Mouse (Mus musculus) heart, adult 11 months (tissue): ENCODE results near the gene Cd151.
A peak's percentile ranks its signal among the peaks of the same experiment; 100 is the strongest.
"Not testable (repeated sequence)": the region's sequence is repeated elsewhere in the genome, so short reads cannot be mapped to it uniquely, and the experiment has no call there.

Experiments
- DNase-seq: peaks from one replicate; pipeline ENCODE4 v3.0.0; 2022

Gene Cd151

GRCm38 (mm10) chr7:141436523-141436892, 30.7 kb upstream of the Cd151 start:
- peak; percentile 90 for DNase-seq

GRCm38 (mm10) chr7:141437178-141438120, 29.7 kb upstream of the Cd151 start, which contains the start of gene Slc25a22:
Slc25a22 (minus strand) TSS chr7:141437892.
- peak; percentile 99 for DNase-seq

- DNase-seq, result peak; percentile 91
These were observed 28.8 kb upstream of the Cd151 start for GRCm38 (mm10) chr7:141438201-141438968.

GRCm38 (mm10) chr7:141439140-141439679, 28.0 kb upstream of the Cd151 start:
- DNase-seq, result peak; percentile 84

GRCm38 (mm10) chr7:141439811-141440210, 27.4 kb upstream of the Cd151 start:
- DNase-seq, result peak; percentile 92

DNA sequence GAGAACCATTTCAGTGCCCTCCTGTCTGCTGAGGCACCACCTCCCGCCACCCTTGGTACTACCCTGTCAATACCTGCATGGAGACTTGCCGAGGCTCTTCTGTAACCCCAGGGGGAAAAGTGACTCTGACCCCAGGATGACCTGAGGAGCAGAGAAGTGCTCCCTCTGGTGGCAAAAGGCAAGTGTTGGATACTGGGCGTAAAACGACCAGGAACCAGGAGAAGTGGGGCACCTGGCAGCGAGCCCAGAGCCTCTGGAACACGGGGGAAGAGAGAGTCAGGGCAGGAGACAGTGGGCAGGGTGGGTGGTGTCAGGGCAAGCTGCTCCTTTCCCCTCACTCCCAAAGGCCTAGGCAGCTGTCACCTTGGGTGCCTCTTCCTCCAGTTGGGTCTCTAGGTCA, 26.6 kb upstream of the Cd151 start:
- peak; percentile 96 for DNase-seq

- peak; percentile 93 for DNase-seq
These were observed 25.7 kb upstream of the Cd151 start for GRCm38 (mm10) chr7:141441460-141441859.

- peak; percentile 92 for DNase-seq
These were observed 25.0 kb upstream of the Cd151 start for GRCm38 (mm10) chr7:141442199-141442598.

DNA sequence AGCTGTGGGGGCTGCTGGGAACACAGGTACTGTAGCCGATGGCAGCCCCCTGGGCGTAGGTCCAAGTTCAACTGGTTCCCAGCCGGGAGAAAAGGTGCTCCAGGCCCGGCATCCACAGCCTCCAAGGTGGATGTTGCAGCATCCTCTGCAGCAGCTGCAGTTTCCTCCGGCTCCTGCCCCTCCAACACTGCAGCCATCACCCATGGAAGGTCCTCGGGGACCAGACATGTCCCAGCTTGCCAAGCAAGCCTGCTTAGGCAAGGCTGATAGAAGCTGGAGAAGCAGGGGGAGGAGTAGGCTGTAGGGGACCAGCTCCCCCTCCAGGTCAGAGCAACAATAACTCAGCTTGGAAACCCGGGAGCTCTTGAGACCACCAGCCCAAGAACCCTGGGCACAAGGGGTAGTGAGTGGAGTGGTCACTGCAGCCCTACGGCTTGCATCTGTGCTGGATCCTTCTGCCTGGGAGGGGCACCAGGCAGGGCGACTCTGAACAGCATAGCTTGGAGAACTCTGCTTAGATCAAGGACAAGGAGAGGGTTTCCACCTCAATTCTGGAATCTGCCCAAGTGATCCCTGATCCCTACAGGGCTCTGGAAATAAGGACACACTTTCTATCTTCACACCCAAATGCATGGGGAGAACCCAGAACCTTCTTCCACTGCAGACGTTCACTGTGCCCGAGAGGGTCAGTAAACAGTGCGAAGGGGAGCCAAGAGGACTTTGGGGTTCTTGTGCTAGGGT, 23.9 kb upstream of the Cd151 start:
- peak; percentile 95 for DNase-seq

DNA sequence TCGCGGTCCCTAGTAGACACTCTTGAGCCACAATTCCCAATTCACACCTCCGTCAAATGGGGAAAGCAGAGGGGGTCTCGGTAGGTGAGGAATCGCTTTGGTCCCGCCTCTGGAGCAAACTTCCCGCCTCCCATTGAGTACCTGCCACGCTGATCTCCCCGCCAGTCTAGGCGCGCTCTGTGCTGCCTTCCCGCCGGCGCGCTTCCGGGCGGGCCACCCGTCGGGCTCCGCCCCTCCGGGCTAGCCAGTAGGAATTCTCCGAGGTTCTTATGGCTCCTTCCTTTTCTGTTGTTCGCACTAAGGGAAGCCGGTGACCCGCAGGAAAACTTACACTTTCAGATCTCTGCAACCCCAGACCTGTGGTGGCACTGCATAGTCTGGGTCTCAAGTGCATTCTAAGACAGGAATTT, 23.4 kb upstream of the Cd151 start, which contains the start of gene Pidd1:
Gene Pidd1 (minus strand): TSS at position 198 of the 410 bp plus-strand sequence.
- DNase-seq, result peak; percentile 97

GRCm38 (mm10) chr7:141446374-141446773, 20.8 kb upstream of the Cd151 start:
- not testable (repeated sequence) for DNase-seq

DNA sequence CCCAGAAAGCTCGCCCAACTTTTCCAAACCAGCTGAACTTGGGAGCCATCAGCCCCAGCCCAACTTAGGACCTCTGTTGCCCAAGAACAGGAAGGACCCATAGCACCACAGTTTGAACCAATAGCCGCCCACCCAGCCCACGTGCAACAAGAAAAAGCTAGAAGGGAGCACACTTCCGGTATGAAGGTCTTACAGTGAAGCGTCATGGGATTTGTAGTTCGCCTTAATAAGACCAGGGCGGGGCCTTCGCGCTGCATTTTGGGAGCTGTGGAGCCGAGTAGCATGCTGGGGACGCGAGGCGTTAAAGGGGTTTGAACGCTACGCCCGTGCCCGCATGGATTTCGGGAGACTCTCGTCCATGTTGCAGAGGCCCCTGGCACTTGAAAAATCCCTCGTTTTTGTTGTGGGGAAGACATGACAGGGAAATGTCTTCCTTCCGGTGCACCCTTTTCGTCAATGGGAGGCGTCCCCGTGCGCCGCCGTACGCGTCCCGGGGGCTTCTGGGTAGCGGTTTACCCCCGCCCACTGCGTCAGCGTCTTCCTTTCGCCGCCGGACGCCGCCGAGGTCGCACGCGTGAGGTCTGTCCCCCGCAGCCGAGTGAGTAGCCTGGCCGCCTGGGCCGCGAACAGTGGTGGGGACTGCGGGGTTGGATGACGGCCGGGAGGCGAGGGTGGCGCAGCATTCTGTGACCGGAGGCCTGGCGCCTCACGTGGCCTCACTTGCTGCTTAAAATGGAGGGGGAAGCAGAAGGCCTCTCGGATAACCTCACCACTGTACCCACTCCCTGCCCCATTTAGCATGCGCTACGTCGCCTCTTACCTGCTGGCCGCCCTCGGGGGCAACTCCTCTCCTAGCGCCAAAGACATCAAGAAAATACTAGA, 19.8 kb upstream of the Cd151 start, which contains the start of gene Rplp2:
Gene Rplp2 (plus strand): TSS at position 261 of the 882 bp plus-strand sequence.
- peak; percentile 99 for DNase-seq

DNA sequence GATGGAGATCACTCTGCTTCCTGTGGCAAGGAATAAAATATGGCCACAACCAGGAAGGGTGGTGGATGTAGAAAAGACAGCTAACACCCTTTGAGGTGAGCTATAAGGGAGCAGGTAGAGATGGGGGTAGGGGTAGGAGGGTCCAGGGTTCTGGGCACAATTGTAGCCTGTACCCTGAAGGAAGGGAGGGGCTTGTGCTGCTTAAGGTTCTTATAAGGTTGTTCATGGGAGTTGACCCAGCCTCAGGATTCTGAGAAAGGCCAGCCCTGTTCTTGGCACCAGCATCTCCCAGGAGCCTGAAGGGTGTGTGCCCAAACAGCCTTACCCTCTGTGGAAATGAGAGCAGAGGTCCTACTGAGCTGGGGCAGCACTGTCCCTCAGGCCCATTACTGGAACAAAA, 15.3 kb upstream of the Cd151 start:
- DNase-seq, result peak; percentile 92

- no peak for DNase-seq
These were observed 13.6 kb upstream of the Cd151 start for GRCm38 (mm10) chr7:141453636-141454035.

DNA sequence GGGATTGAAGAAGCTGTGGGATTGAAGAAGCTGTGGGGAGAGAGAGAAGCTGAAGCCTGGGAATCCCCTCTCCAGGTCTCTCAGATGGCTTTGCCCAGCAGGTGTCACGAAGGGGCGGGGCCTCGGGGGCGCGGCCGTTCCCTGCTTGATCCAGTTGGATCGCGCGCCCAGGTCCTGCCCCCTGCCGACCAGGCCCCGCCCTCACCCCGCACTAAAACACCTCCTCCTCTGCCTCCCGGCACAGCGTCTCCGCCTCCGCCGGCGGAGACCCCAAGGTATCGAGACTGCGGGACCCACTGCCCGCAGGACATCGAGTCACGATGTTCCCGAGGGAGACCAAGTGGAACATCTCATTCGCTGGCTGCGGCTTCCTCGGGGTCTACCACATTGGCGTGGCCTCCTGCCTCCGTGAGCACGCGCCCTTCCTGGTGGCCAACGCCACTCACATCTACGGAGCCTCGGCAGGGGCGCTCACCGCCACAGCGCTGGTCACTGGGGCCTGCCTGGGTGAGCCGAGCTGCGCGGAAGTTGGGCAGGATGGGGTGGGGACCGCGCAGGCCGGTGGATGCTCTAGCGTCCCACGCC, 12.1 kb upstream of the Cd151 start, which contains the start of gene Pnpla2:
Gene Pnpla2 (plus strand): TSS at position 232 of the 585 bp plus-strand sequence.
- DNase-seq, result peak; percentile 100

- peak; percentile 99 for DNase-seq
These were observed 11.4 kb upstream of the Cd151 start for GRCm38 (mm10) chr7:141455610-141456314.

DNA sequence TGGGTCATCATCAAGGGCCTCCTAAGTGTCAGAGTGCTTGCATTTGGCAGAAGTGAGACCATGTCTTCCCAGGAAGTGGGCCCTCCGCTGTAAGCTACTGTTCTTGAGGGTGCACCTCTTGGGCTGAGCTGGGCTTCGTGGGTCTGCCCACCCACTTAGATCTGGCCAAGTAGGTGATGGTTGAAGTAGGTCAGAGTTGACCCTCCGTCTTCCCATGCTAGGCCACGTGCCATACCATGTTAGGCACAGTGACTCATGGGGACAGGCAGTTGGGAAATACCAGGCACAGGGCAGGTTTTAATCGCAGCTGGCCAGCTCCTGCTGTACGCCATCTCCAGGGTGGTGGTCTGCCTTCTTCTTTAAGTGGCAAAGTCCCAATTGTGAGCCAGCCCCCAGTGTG, 10.5 kb upstream of the Cd151 start:
- peak; percentile 97 for DNase-seq

GRCm38 (mm10) chr7:141457236-141457635, 10.0 kb upstream of the Cd151 start:
- DNase-seq, result peak; percentile 95

DNA sequence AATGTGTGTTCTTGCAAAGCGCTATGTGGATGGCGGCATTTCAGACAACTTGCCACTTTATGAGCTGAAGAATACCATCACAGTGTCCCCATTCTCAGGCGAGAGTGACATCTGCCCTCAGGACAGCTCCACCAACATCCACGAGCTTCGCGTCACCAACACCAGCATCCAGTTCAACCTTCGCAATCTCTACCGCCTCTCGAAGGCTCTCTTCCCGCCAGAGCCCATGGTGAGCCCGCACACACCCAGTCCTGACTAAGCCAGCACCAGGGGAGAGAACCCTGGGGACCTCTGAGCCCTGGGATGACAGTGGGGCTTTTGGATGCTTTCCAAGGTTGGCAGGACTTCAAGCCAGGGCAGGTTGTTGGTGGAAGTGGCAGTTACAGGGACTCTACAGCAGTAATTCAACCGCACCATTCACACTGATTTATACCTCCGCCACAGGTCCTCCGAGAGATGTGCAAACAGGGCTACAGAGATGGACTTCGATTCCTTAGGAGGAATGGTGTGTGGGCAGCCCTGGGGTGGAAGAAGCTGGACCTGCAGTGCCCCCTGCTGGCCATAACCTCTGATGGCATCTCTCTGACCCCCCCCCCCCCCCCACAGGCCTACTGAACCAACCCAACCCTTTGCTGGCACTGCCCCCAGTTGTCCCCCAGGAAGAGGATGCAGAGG, 9.1 kb upstream of the Cd151 start:
- DNase-seq, result peak; percentile 97

DNA sequence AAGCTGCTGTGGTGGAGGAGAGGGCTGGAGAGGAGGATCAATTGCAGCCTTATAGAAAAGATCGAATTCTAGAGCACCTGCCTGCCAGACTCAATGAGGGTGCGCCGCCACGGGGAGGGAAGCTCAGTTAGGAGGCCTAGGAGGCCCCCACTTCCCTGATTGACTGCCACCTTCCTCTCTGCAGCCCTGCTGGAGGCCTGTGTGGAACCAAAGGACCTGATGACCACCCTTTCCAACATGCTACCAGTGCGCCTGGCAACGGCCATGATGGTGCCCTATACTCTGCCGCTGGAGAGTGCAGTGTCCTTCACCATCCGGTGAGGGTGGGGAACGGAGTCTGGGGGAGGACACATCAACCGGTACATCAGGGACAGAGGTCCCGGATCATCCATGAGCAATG, 8.5 kb upstream of the Cd151 start:
- peak; percentile 95 for DNase-seq
